Mouse (Mus musculus) layer of hippocampus, adult 2 months (tissue): ENCODE data around the gene Cks2. TPM values are rescaled to one million over a fixed set of nuclear protein-coding genes. Genes with fewer than 3 reads are reported as not detected.
"Not testable (repeated sequence)": the region's sequence is repeated elsewhere in the genome, so short reads cannot be mapped to it uniquely, and the experiment has no call there.

Experiments used
- DNase-seq, 2 experiments: peaks; one replicate each; pipeline ENCODE4 v3.0.0; 2022; ENCODE audit warnings: low spot score in 2 of 2
- H3K27ac ChIP-seq: fragments of 200-600 bp; 2 replicates; pipeline ENCODE4 v1.8.1; 2022
- H3K4me3 ChIP-seq: fragments of 200-600 bp; 2 replicates; pipeline ENCODE4 v1.8.1; 2022; ENCODE audit warnings: mild to moderate bottlenecking
- CTCF ChIP-seq: fragments of 200-600 bp; conservative IDR thresholded peaks from 2 replicates; pipeline ENCODE4 v1.8.1; 2022; ENCODE audit warnings: antibody characterized with exemption, mild to moderate bottlenecking, moderate library complexity
- total RNA-seq, 2 experiments: library from RNA; stranded (reverse); gene quantifications; 2 replicates each; pipeline ENCODE4 v1.2.3; 2021

The Cks2 gene
- total RNA-seq, 2 experiments from 2014 or later: 1.9 to 2.8 TPM

DNA sequence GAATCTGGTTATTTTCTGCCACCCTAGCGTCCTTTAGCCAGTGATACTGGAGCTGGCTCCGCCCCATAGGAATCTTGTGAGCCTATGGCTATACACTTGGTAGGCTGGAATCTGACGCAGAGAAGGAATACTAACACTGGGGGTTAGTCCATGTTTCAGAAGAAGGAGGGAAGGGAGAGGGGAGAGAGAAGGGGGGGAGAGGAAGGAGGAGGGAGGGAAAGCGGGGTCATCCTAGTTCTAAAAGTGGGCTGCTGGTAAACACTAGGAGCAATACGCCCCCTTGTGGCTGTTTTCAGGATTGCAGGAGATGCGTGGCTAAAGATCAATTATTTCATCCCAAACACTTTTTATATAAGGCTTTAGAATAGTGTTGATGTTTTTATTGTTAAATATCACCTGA lies 27.2 kb upstream of the Cks2 start:
- DNase-seq: peak; percentile 57 to 79
- Histone ChIP-seq H3K4me3 (no peak overlapping the region), H3K27ac (no peak overlapping the region; the same call in 1 of the 2 replicates)
- peak; percentile 95 for TF ChIP-seq CTCF

DNA sequence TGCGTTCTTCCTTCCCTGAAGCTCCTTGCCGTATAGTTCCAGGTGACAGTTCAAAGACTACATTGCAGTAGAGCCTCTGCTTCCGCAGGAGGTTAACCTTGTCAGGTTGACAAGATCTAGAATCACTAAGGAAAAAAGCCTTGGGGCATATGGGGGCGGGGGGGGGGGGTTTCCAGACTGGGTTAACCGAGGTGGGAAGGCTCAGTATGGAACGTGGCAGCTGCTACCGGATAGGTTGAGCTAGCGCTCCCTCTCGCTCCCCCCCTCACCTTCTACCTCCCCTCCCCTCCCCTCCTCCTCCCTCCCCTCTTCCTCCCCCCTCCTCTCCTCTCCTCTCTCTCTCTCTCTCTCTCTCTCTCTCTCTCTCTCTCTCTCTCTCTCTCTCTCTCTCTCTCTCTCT lies 26.4 kb upstream of the Cks2 start:
- no peak for DNase-seq
- TF ChIP-seq CTCF: no peak
- H3K27ac ChIP-seq: no peak overlapping the region
- H3K4me3 ChIP-seq: no peak overlapping the region

DNA sequence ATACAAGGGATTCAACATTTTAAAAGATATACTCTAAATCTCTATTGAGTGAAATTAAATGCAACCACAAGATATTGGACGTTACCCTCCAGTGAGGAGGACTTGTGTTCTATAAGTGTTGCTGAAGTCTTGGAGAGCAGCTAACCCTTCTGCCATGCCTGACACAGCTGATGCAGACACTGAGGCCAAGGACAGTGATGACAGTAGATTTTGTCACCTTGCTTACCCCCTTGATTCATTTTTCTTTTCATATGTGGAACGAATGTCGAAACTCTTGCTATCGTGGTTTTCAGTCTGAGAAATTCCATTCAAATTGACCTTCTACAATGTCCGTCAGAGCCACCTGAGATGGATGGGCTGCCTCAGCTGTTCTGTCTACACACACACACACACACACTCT lies 22.4 kb upstream of the Cks2 start:
- no peak overlapping the region for H3K27ac ChIP-seq
- no peak for DNase-seq
- TF ChIP-seq CTCF: no peak
- H3K4me3 ChIP-seq: no peak overlapping the region

GRCm38 (mm10) chr13:51623678-51624077 lies 21.4 kb upstream of the Cks2 start:
- no peak for TF ChIP-seq CTCF
- no peak for DNase-seq
- H3K27ac ChIP-seq: no peak overlapping the region
- H3K4me3 ChIP-seq: no peak overlapping the region

- no peak for DNase-seq
- TF ChIP-seq CTCF: no peak
These were observed 16.7 kb upstream of the Cks2 start for GRCm38 (mm10) chr13:51628273-51628848.

GRCm38 (mm10) chr13:51631354-51631992 lies 13.6 kb upstream of the Cks2 start:
- DNase-seq: no peak
- no peak overlapping the region for H3K27ac ChIP-seq

More at GRCm38 (mm10) chr13:51628273-51628848, 16.7 kb upstream of the Cks2 start:
- no peak overlapping the region for H3K27ac ChIP-seq
- H3K4me3 ChIP-seq: no peak overlapping the region

DNA sequence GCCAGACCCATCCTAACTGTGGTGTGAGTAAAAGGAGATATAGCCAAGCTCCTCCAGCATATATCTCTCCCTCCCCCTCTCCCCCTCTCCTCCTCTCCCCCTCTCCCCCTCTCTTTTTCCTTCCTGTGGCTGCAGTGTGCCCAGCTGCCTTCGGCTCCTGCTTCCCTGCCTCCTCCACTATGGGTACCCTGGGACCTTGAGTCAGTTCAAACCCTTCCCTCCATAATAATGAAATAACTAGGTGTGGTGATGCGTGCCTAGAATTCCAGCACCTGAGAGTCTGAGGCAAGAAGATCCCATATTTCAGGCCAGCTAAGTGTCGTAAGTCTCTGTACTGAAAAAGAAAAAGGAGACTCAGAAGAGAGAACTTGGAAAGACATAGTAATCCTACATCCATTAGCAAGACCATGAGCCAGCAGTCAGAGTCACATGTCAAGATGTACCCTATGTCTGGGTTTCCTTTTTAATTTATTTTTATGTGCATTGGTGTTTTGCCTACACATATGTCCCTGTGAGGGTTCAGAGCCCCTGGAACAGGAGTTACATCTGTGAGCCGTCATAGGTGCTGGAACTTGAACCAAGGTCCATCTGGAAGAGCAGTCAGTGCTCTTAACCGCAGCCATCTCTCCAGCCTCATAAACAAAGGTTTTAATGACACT lies 12.3 kb upstream of the Cks2 start:
- DNase-seq: no peak
- TF ChIP-seq CTCF: no peak
- no peak overlapping the region for H3K4me3 ChIP-seq
- no peak overlapping the region for H3K27ac ChIP-seq

More at GRCm38 (mm10) chr13:51631354-51631992, 13.6 kb upstream of the Cks2 start:
- H3K4me3 ChIP-seq: no peak overlapping the region
- TF ChIP-seq CTCF: no peak

GRCm38 (mm10) chr13:51635384-51635783 lies 9.6 kb upstream of the Cks2 start:
- H3K4me3 ChIP-seq, H3K27ac ChIP-seq, DNase-seq: not testable (repeated sequence)

DNA sequence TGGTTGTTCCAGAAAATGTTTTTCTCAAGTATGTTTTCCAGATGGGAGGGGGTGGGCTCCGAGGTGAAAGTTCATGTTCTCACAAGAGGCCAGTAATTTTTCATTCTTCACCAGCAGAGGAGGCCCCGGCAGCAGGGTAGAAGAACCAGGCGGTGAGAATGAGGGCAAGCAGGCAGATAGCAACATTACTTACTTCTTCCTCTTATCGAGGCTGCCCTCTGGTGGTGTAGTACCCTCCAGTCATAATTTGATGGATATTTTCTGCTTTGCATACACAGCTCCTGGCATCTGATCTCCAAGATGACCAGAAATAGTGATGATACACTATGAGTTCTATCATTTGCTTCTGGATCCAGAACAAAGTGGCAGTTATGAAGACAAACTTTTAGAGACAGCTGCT lies 6.1 kb upstream of the Cks2 start:
- no peak overlapping the region for H3K27ac ChIP-seq
- DNase-seq: no peak
- H3K4me3 ChIP-seq: no peak overlapping the region
- peak; percentile 31 for TF ChIP-seq CTCF

DNA sequence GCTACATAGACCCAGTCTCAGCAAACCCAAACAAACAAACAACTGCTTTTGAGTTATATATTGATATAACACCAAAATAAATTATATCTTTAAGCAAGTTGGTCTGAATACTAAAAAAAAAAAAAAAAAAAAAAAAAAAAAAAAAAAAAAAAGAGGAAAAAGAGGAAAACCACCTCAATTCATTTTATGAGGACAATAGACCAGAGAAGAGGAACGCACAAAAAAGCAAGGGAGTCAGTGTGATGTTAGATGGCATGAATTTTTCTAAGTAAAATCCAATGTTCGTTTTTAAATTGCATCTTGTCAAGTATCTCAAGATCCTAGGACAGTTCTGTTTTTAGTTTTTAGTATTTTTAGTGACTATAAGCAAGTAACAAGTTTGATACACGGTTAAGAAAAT lies 3.6 kb upstream of the Cks2 start:
- no peak for DNase-seq
- Histone ChIP-seq H3K27ac (no peak overlapping the region), H3K4me3 (no peak overlapping the region)
- no peak for TF ChIP-seq CTCF

DNA sequence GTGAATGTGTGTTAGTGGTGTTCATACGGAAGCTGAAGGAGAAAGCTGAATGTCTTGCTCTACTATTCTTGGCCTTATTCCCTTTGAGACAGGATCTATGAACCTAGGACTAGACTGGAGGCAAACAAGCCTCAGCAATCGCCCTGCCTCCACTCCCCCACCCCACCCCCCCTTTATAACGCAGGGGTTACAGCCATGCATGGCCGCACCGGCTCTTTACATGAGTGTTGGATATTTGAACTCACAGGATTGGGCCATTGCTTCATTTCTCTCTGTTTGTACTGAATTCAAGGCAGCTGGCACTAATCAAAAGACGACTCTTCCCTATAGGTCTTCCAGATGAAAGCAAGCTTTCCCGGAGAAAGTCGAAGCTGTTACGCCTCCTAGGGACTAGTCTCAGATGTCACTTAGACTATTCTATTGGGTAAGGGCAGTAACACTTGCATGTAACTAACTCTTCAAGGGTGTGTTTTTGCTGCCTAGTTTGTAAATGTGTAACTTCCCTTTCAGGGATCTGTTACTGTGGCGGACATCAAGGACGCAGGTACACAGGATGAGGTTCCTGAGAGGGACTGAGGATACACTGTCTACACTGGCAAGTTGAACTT lies 2.8 kb upstream of the Cks2 start:
- H3K27ac ChIP-seq: no peak overlapping the region
- no peak overlapping the region for H3K4me3 ChIP-seq
- DNase-seq: no peak
- no peak for TF ChIP-seq CTCF

- no peak for DNase-seq
- TF ChIP-seq CTCF: no peak
- Histone ChIP-seq H3K4me3 (peak overlapping the region; percentile 64), H3K27ac (peak overlapping the region; percentile 83)
These were observed 856 bp upstream of the Cks2 start for GRCm38 (mm10) chr13:51643924-51644828.

GRCm38 (mm10) chr13:51645872-51646271 lies 840 bp downstream of the Cks2 start:
- no peak for DNase-seq
- no peak for TF ChIP-seq CTCF
- Histone ChIP-seq H3K27ac (no peak overlapping the region), H3K4me3 (peak overlapping the region; percentile 64)
